ENCODE assay signal across 8 mouse cellular contexts in the genomic region with DNA sequence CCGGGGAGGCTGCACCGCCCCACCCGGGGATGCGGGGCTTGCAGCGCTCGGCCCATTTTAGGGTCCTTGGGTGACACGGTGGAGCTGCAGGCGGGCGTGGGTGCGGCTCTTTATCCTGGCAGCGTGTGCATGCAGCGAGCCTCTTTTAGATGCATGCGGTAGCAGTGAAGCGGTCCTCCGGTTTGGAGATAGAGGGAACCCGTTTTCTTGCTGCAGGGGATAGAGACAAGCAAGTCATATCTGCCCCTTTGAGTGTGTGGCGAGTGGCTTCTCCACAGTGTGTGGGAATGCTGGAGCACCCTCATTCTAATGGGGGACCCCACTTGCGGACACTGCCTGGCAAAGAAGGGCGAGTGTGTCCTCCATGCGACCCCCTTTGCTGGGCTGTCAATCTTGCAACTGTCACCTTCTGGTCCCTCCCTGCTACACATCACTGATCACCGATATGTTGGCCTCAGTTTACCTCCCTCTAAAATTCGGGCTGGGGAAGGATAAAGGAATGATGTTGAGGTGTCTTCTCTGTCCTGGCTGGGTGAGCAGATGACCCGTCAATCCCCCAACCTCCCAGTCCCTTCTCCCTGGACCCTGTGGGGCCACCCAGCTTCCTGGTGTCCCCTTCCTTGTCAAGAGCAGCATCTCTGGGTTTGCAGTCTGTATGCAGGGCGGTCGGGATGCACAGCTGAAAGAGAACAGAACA. TPM values are rescaled to one million over a fixed set of nuclear protein-coding genes. Genes with fewer than 3 reads are reported as not detected.
DNase-seq lines count a peak whose midpoint lies in the region; ATAC-seq and TF ChIP-seq lines count a peak whose summit lies in the region.

No protein-coding gene starts in this region.

- peak overlapping the region; percentile 98 for H3K4me2 ChIP-seq in kidney, postnatal 0 days (ENCODE audit: low read length)
- peak overlapping the region; percentile 96 for H3K4me2 ChIP-seq in hindbrain, embryonic 16.5 days (ENCODE audit: low read length)
- H3K4me2 ChIP-seq in midbrain, postnatal 0 days (ENCODE audit: low read depth, low read length, poor library complexity, severe bottlenecking) = peak overlapping the region; percentile 94

- peak overlapping the region; percentile 88 for H3K4me3 ChIP-seq in kidney, postnatal 0 days (replicated peaks; ENCODE audit: low read depth, low read length)
- H3K4me3 ChIP-seq in embryonic facial prominence, embryonic 10.5 days = peak overlapping the region; percentile 75
- peak overlapping the region; percentile 79 for H3K4me3 ChIP-seq in hindbrain, embryonic 16.5 days (ENCODE audit: low read length)
- H3K4me3 ChIP-seq in midbrain, postnatal 0 days (ENCODE audit: low read depth, low read length) = peak overlapping the region; percentile 70

- DNase-seq in kidney, postnatal 0 days (ENCODE audit: low spot score) = no peak
- no peak for DNase-seq in kidney, postnatal 25 days
- no peak for DNase-seq in embryonic facial prominence, embryonic 10.5 days (ENCODE audit: low spot score)
- DNase-seq in midbrain, postnatal 0 days (ENCODE audit: low spot score) = no peak
- DNase-seq in thymus, postnatal 10 days (ENCODE audit: low spot score in 2 of 2) = no peak
- no peak for DNase-seq in right cerebral cortex, postnatal 4 days

- H3K27me3 ChIP-seq in kidney, postnatal 0 days (ENCODE audit: insufficient read depth, low read length) = no peaks in the 10 kb centered on the region
- peaks cover 36% of the 10 kb centered on the region for H3K27me3 ChIP-seq in embryonic facial prominence, embryonic 10.5 days (replicated peaks; ENCODE audit: low read depth, poor library complexity, severe bottlenecking)
- 0 out of 2 replicates have a peak, but pooled peaks cover 2% of the 10 kb centered on the region for H3K27me3 ChIP-seq in hindbrain, embryonic 16.5 days (replicated peaks; ENCODE audit: control insufficient read depth, insufficient read depth, low read length)
- H3K27me3 ChIP-seq in midbrain, postnatal 0 days (ENCODE audit: insufficient read depth, low read length) = no peaks in the 10 kb centered on the region

- TF ChIP-seq CTCF in kidney, postnatal 0 days (IDR thresholded peaks at IDR 0.05; ENCODE audit: low read depth) = no peak
- TF ChIP-seq CTCF in midbrain, postnatal 0 days (IDR thresholded peaks at IDR 0.05) = no peak; the same call in 1 of the 2 replicates

- H3K9me3 ChIP-seq in kidney, postnatal 0 days (replicated peaks; ENCODE audit: low read length) = no peaks in the 10 kb centered on the region
- H3K9me3 ChIP-seq in embryonic facial prominence, embryonic 10.5 days = no peaks in the 10 kb centered on the region
- H3K9me3 ChIP-seq in hindbrain, embryonic 16.5 days (ENCODE audit: control insufficient read depth, low read length) = no peaks in the 10 kb centered on the region
- H3K9me3 ChIP-seq in midbrain, postnatal 0 days (ENCODE audit: low read length) = no peaks in the 10 kb centered on the region

- no peaks in the 10 kb centered on the region for H3K36me3 ChIP-seq in kidney, postnatal 0 days (ENCODE audit: insufficient read depth, low read length)
- peaks cover 33% of the 10 kb centered on the region for H3K36me3 ChIP-seq in embryonic facial prominence, embryonic 10.5 days (replicated peaks)
- no peaks in the 10 kb centered on the region for H3K36me3 ChIP-seq in hindbrain, embryonic 16.5 days (ENCODE audit: control insufficient read depth, insufficient read depth, low read length)
- H3K36me3 ChIP-seq in midbrain, postnatal 0 days (ENCODE audit: insufficient read depth, low read length) = no peaks in the 10 kb centered on the region

- H3K9ac ChIP-seq in kidney, postnatal 0 days (ENCODE audit: low read depth, low read length) = peak overlapping the region; percentile 91
- peak overlapping the region; percentile 88 for H3K9ac ChIP-seq in hindbrain, embryonic 16.5 days (ENCODE audit: low read depth, low read length)
- H3K9ac ChIP-seq in midbrain, postnatal 0 days (replicated peaks; ENCODE audit: low read length, poor library complexity, severe bottlenecking) = peak overlapping the region; percentile 92

- H3K27ac ChIP-seq in kidney, postnatal 0 days = peak overlapping the region; percentile 94
- peak overlapping the region; percentile 93 for H3K27ac ChIP-seq in embryonic facial prominence, embryonic 10.5 days (replicated peaks)
- peak overlapping the region; percentile 90 for H3K27ac ChIP-seq in hindbrain, embryonic 16.5 days (ENCODE audit: low read depth, low read length)
- H3K27ac ChIP-seq in midbrain, postnatal 0 days (ENCODE audit: low read depth, low read length) = peak overlapping the region; percentile 84

- 2% methylated on average over 25 of the region's 25 CpGs for WGBS in kidney, postnatal 0 days
- WGBS in embryonic facial prominence, embryonic 10.5 days = 5% methylated on average over 25 of the region's 25 CpGs
- WGBS in hindbrain, embryonic 16.5 days = 4% methylated on average over 24 of the region's 25 CpGs
- WGBS in midbrain, postnatal 0 days = 3% methylated on average over 25 of the region's 25 CpGs

- peaks cover 30% of the 10 kb centered on the region for H3K4me1 ChIP-seq in kidney, postnatal 0 days (replicated peaks; ENCODE audit: insufficient read depth, low read length)
- H3K4me1 ChIP-seq in embryonic facial prominence, embryonic 10.5 days = peaks cover 65% of the 10 kb centered on the region
- H3K4me1 ChIP-seq in hindbrain, embryonic 16.5 days (ENCODE audit: control insufficient read depth, insufficient read depth, low read depth, low read length) = peaks cover 24% of the 10 kb centered on the region
- H3K4me1 ChIP-seq in midbrain, postnatal 0 days (ENCODE audit: insufficient read depth, low read length) = peaks cover 18% of the 10 kb centered on the region

- no peak for ATAC-seq in kidney, postnatal 0 days (replicated peaks; ENCODE audit: low FRiP score, low read depth)
- peak; percentile 13; the same call in 1 of the 2 replicates for ATAC-seq in hindbrain, embryonic 16.5 days
- ATAC-seq in midbrain, postnatal 0 days (ENCODE audit: low FRiP score) = no peak; the same call in 1 of the 2 replicates
- no peak for ATAC-seq in CD4-positive, CD25-positive, alpha-beta regulatory T cell, adult 4 months

RNA-seq across cellular contexts. Expression of gene Pip5k1c, which starts 0.7 kb away (rescaled TPM):
- polyA plus RNA-seq in kidney, postnatal 0 days (2015; fragmentation: Nextera tagmentation; extraction: Ambion mirVana) = 37.8 and 39.3 TPM in 2 replicates
- polyA plus RNA-seq in embryonic facial prominence, embryonic 10.5 days (2016; fragmentation: Nextera tagmentation; extraction: Ambion mirVana) = 72.2 and 72.4 TPM in 2 replicates
- 128 and 144 TPM in 2 replicates for polyA plus RNA-seq in hindbrain, embryonic 16.5 days (2015; fragmentation: Nextera tagmentation; extraction: Ambion mirVana)
- total RNA-seq in midbrain, postnatal 0 days (2014; rRNA removed) = 248 and 256 TPM in 2 replicates
- polyA plus RNA-seq in midbrain, postnatal 0 days (2015; fragmentation: Nextera tagmentation; extraction: Ambion mirVana) = 125 and 129 TPM in 2 replicates
- 10 to 100 TPM; 14.6 to 15.1 TPM for polyA plus RNA-seq in CD4-positive, CD25-positive, alpha-beta regulatory T cell, adult 4 months (2017; shearing (Covaris generic))

RNA-seq across cellular contexts. Expression of gene Tjp3, which starts 2.1 kb away (rescaled TPM):
- 19.0 and 19.1 TPM in 2 replicates for polyA plus RNA-seq in kidney, postnatal 0 days (2015; fragmentation: Nextera tagmentation; extraction: Ambion mirVana)
- polyA plus RNA-seq in embryonic facial prominence, embryonic 10.5 days (2016; fragmentation: Nextera tagmentation; extraction: Ambion mirVana) = 8.9 and 9.0 TPM in 2 replicates
- 5.3 and 6.4 TPM in 2 replicates for polyA plus RNA-seq in hindbrain, embryonic 16.5 days (2015; fragmentation: Nextera tagmentation; extraction: Ambion mirVana)
- 6.5 and 9.2 TPM in 2 replicates for total RNA-seq in midbrain, postnatal 0 days (2014; rRNA removed)
- 5.1 and 6.3 TPM in 2 replicates for polyA plus RNA-seq in midbrain, postnatal 0 days (2015; fragmentation: Nextera tagmentation; extraction: Ambion mirVana)
- polyA plus RNA-seq in CD4-positive, CD25-positive, alpha-beta regulatory T cell, adult 4 months (2017; shearing (Covaris generic)) = 1 to 10 TPM; 2.4 to 2.6 TPM

RNA-seq across cellular contexts. Expression of gene Apba3, which starts 26.7 kb away (rescaled TPM):
- polyA plus RNA-seq in kidney, postnatal 0 days (2015; fragmentation: Nextera tagmentation; extraction: Ambion mirVana) = 55.7 and 60.5 TPM in 2 replicates
- 57.2 and 57.5 TPM in 2 replicates for polyA plus RNA-seq in embryonic facial prominence, embryonic 10.5 days (2016; fragmentation: Nextera tagmentation; extraction: Ambion mirVana)
- 39.2 and 41.8 TPM in 2 replicates for polyA plus RNA-seq in hindbrain, embryonic 16.5 days (2015; fragmentation: Nextera tagmentation; extraction: Ambion mirVana)
- 45.0 and 64.8 TPM in 2 replicates for total RNA-seq in midbrain, postnatal 0 days (2014; rRNA removed)
- polyA plus RNA-seq in midbrain, postnatal 0 days (2015; fragmentation: Nextera tagmentation; extraction: Ambion mirVana) = 25.0 and 25.2 TPM in 2 replicates
- 10 to 100 TPM; 12.5 to 14.8 TPM for polyA plus RNA-seq in CD4-positive, CD25-positive, alpha-beta regulatory T cell, adult 4 months (2017; shearing (Covaris generic))

RNA-seq across cellular contexts. Expression of gene Mrpl54, which starts 26.7 kb away (rescaled TPM):
- 259 and 283 TPM in 2 replicates for polyA plus RNA-seq in kidney, postnatal 0 days (2015; fragmentation: Nextera tagmentation; extraction: Ambion mirVana)
- 223 and 237 TPM in 2 replicates for polyA plus RNA-seq in embryonic facial prominence, embryonic 10.5 days (2016; fragmentation: Nextera tagmentation; extraction: Ambion mirVana)
- polyA plus RNA-seq in hindbrain, embryonic 16.5 days (2015; fragmentation: Nextera tagmentation; extraction: Ambion mirVana) = 126 and 137 TPM in 2 replicates
- total RNA-seq in midbrain, postnatal 0 days (2014; rRNA removed) = 145 and 164 TPM in 2 replicates
- polyA plus RNA-seq in midbrain, postnatal 0 days (2015; fragmentation: Nextera tagmentation; extraction: Ambion mirVana) = 162 and 179 TPM in 2 replicates
- 100 to 1,000 TPM; 111 to 132 TPM for polyA plus RNA-seq in CD4-positive, CD25-positive, alpha-beta regulatory T cell, adult 4 months (2017; shearing (Covaris generic))

RNA-seq across cellular contexts. Expression of gene Cactin, which starts 27.4 kb away (rescaled TPM):
- polyA plus RNA-seq in kidney, postnatal 0 days (2015; fragmentation: Nextera tagmentation; extraction: Ambion mirVana) = 24.5 and 26.4 TPM in 2 replicates
- polyA plus RNA-seq in embryonic facial prominence, embryonic 10.5 days (2016; fragmentation: Nextera tagmentation; extraction: Ambion mirVana) = 52.3 and 54.3 TPM in 2 replicates
- polyA plus RNA-seq in hindbrain, embryonic 16.5 days (2015; fragmentation: Nextera tagmentation; extraction: Ambion mirVana) = 26.3 and 30.6 TPM in 2 replicates
- 19.5 and 22.7 TPM in 2 replicates for total RNA-seq in midbrain, postnatal 0 days (2014; rRNA removed)
- polyA plus RNA-seq in midbrain, postnatal 0 days (2015; fragmentation: Nextera tagmentation; extraction: Ambion mirVana) = 18.4 and 20.2 TPM in 2 replicates
- 1 to 10 TPM; 4.2 to 4.7 TPM for polyA plus RNA-seq in CD4-positive, CD25-positive, alpha-beta regulatory T cell, adult 4 months (2017; shearing (Covaris generic))
